Mouse (Mus musculus): Measurements from ENCODE around the gene Gm28230. TPM values are rescaled to one million over a fixed set of nuclear protein-coding genes. Genes with fewer than 3 reads are reported as not detected.
A peak's percentile ranks its signal among the peaks of the same experiment; 100 is the strongest.

Gm28230 gene
- not detected in 2 replicates for polyA plus RNA-seq (2016; fragmentation: Nextera tagmentation; extraction: Ambion mirVana)

- no peak for ATAC-seq (ENCODE audit: low FRiP score, low read depth)
- WGBS = 2% methylated on average over 5 of the region's 5 CpGs
- no peaks in the 10 kb centered on the region for H3K36me3 ChIP-seq
- H3K27ac ChIP-seq (replicated peaks) = no peak within 1 kb of the TSS
- no peaks in the 10 kb centered on the region for H3K9me3 ChIP-seq
- no peak within 1 kb of the TSS for H3K9ac ChIP-seq (replicated peaks)
- H3K4me2 ChIP-seq (replicated peaks) = peak within 1 kb of the TSS; percentile 14; the same call in 1 of the 2 replicates
- 0 out of 2 replicates have a peak, but pooled peaks cover 5% of the 10 kb centered on the region for H3K4me1 ChIP-seq
- peaks cover 99% of the 10 kb centered on the region for H3K27me3 ChIP-seq
- H3K4me3 ChIP-seq = peak within 1 kb of the TSS; percentile 14; the same call in 1 of the 2 replicates
These were observed at the start of gene Gm28230 for GRCm38 (mm10) chr2:74726551-74726950. TSS of gene Gm28230 (plus strand) at chr2:74726728.

DNA sequence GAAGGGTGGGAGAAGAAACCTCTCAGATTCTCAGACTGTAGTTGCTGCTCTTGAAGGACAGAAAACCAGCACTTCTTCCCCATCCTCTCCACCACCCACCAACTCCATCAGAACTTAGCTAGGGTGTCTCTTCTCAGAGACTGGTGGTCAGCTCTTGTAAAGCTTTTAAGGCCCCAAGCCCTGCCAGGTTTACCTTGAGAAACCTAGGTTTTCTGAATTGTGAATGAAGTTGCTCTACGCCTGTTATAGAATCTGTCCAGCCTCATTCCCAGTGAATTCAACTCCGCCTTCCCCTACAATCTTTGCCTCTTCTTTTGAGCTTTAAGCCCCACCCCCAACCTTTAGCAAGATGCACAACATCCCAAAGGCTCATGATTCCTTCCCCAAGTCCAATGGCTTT is 49.4 kb upstream of the Gm28230 start:
- H3K9me3 ChIP-seq = no peaks in the 10 kb centered on the region
- no peak overlapping the region for H3K4me2 ChIP-seq (replicated peaks)
- H3K27me3 ChIP-seq = peaks cover 99% of the 10 kb centered on the region
- WGBS = 6% methylated on average over 2 of the region's 2 CpGs
- H3K4me3 ChIP-seq = no peak overlapping the region
- H3K36me3 ChIP-seq = no peaks in the 10 kb centered on the region
- ATAC-seq (ENCODE audit: low FRiP score, low read depth) = no peak
- H3K27ac ChIP-seq (replicated peaks) = no peak overlapping the region
- H3K9ac ChIP-seq (replicated peaks) = no peak overlapping the region
- peaks cover 8% of the 10 kb centered on the region for H3K4me1 ChIP-seq

GRCm38 (mm10) chr2:74678891-74679595 is 47.5 kb upstream of the Gm28230 start, which contains the start of gene Hoxd11:
TSS of gene Hoxd11 (plus strand) at chr2:74679557.
- 2% methylated on average over 15 of the region's 15 CpGs for WGBS
- H3K4me3 ChIP-seq = no peak within 1 kb of the TSS

GRCm38 (mm10) chr2:74679596-74679971 is 46.9 kb upstream of the Gm28230 start:
- H3K4me2 ChIP-seq (replicated peaks) = no peak overlapping the region
- no peak overlapping the region for H3K4me3 ChIP-seq
- peaks cover 99% of the 10 kb centered on the region for H3K27me3 ChIP-seq
- no peak overlapping the region for H3K9ac ChIP-seq (replicated peaks)
- no peak overlapping the region for H3K27ac ChIP-seq (replicated peaks)
- no peaks in the 10 kb centered on the region for H3K9me3 ChIP-seq
- ATAC-seq (ENCODE audit: low FRiP score, low read depth) = no peak
- 1% methylated on average over 26 of the region's 26 CpGs for WGBS
- H3K36me3 ChIP-seq = no peaks in the 10 kb centered on the region
- peaks cover 10% of the 10 kb centered on the region for H3K4me1 ChIP-seq

More at GRCm38 (mm10) chr2:74678891-74679595, 47.5 kb upstream of the Gm28230 start, which contains the start of gene Hoxd11:
- no peak within 1 kb of the TSS for H3K4me2 ChIP-seq (replicated peaks)
- H3K9ac ChIP-seq (replicated peaks) = no peak within 1 kb of the TSS
- ATAC-seq (ENCODE audit: low FRiP score, low read depth) = no peak
- H3K4me1 ChIP-seq = peaks cover 10% of the 10 kb centered on the region
- no peaks in the 10 kb centered on the region for H3K9me3 ChIP-seq
- H3K27ac ChIP-seq (replicated peaks) = no peak within 1 kb of the TSS
- H3K27me3 ChIP-seq = peaks cover 99% of the 10 kb centered on the region
- H3K36me3 ChIP-seq = no peaks in the 10 kb centered on the region

DNA sequence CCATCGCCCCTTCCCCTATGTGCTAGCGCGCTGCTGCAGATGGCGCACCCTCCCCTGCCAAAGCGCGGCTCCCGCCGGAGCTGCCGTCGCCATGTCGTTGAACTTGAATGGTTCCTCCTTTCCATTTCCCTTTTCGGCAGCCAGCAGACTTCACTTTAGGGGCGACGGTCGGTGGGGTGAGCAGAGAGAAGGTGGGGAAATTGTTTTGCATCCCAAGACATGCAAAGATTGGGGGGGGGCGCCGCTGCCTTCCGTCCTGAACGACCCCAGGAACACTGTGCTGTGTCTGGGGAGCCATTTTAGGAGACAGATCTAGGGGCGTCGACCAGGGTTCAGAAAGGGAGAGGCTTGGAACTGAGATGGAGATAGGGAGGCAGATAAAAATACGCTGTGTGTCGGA is 46.5 kb upstream of the Gm28230 start:
- H3K27me3 ChIP-seq = peaks cover 99% of the 10 kb centered on the region
- under 1% methylated on average over 23 of the region's 23 CpGs for WGBS
- H3K36me3 ChIP-seq = no peaks in the 10 kb centered on the region
- H3K4me3 ChIP-seq = no peak overlapping the region
- no peaks in the 10 kb centered on the region for H3K9me3 ChIP-seq
- ATAC-seq (ENCODE audit: low FRiP score, low read depth) = no peak
- H3K27ac ChIP-seq (replicated peaks) = no peak overlapping the region
- H3K4me1 ChIP-seq = peaks cover 10% of the 10 kb centered on the region
- H3K4me2 ChIP-seq (replicated peaks) = no peak overlapping the region
- no peak overlapping the region for H3K9ac ChIP-seq (replicated peaks)

- Histone ChIP-seq H3K4me3 (no peak overlapping the region), H3K36me3 (no peaks in the 10 kb centered on the region), H3K4me2 (replicated peaks) (no peak overlapping the region), H3K9me3 (no peaks in the 10 kb centered on the region), H3K4me1 (peaks cover 10% of the 10 kb centered on the region), H3K9ac (replicated peaks) (no peak overlapping the region), H3K27me3 (peaks cover 98% of the 10 kb centered on the region), H3K27ac (replicated peaks) (no peak overlapping the region)
- no peak for ATAC-seq (ENCODE audit: low FRiP score, low read depth)
- WGBS = 2% methylated on average over 21 of the region's 21 CpGs
These were observed 45.7 kb upstream of the Gm28230 start for GRCm38 (mm10) chr2:74680561-74681398.

GRCm38 (mm10) chr2:74681594-74682531 is 44.7 kb upstream of the Gm28230 start:
- WGBS = under 1% methylated on average over 78 of the region's 78 CpGs
- Histone ChIP-seq H3K4me1 (peaks cover 10% of the 10 kb centered on the region), H3K27me3 (peaks cover 94% of the 10 kb centered on the region), H3K9me3 (no peaks in the 10 kb centered on the region), H3K27ac (replicated peaks) (no peak overlapping the region), H3K9ac (replicated peaks) (no peak overlapping the region), H3K4me3 (peak overlapping the region; percentile 17; the same call in 1 of the 2 replicates), H3K4me2 (replicated peaks) (peak overlapping the region; percentile 27), H3K36me3 (no peaks in the 10 kb centered on the region)
- 0 out of 2 replicates have a peak, but pooled peaks have one; percentile 16 for ATAC-seq (ENCODE audit: low FRiP score, low read depth)

DNA sequence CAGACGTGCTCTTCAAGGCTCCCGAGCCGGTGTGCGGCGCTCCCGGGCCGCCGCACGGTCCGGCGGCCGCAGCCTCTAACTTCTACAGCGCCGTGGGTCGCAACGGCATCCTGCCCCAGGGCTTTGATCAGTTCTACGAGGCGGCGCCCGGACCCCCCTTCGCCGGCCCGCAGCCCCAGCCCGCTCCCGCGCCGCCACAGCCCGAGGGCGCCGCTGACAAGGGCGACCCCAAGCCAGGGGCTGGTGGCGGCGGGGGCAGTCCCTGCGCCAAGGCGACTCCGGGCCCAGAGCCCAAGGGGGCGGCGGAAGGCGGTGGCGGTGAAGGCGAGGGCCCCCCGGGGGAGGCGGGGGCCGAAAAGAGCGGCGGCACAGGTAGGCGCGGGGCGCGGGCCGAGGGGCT is 43.7 kb upstream of the Gm28230 start:
- Histone ChIP-seq H3K27me3 (peaks cover 95% of the 10 kb centered on the region), H3K4me2 (replicated peaks) (peak overlapping the region; percentile 18; the same call in 1 of the 2 replicates), H3K4me3 (peak overlapping the region; percentile 17), H3K9me3 (no peaks in the 10 kb centered on the region), H3K36me3 (no peaks in the 10 kb centered on the region), H3K27ac (replicated peaks) (no peak overlapping the region), H3K9ac (replicated peaks) (no peak overlapping the region), H3K4me1 (peaks cover 10% of the 10 kb centered on the region)
- ATAC-seq (ENCODE audit: low FRiP score, low read depth) = no peak
- WGBS = 1% methylated on average over 51 of the region's 51 CpGs

DNA sequence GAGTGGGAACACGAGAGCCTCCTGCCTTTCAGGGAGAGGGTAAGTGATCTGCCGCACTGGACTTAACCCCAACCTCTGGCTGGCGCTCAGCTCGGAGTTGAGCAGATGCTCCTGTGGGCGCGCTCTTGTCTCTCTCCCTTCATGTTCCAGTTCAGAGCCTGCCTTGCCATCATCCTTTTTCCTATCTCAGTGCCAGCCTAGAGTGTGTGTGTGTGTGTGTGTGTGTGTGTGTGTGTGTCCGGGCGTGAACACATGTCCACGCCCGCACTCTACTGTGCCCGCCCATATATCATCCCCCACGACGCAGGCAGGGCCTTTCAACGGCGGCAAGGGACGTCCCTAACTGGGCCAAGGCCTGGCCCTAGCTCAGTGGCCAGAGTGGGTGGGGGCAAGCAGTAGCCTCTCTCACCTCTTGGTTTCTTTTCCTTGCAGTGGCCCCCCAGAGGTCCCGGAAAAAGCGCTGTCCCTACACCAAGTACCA is 43.0 kb upstream of the Gm28230 start:
- Histone ChIP-seq H3K9ac (replicated peaks) (no peak overlapping the region), H3K9me3 (no peaks in the 10 kb centered on the region), H3K4me1 (peaks cover 10% of the 10 kb centered on the region), H3K27ac (replicated peaks) (no peak overlapping the region), H3K36me3 (no peaks in the 10 kb centered on the region), H3K4me2 (replicated peaks) (no peak overlapping the region), H3K4me3 (no peak overlapping the region), H3K27me3 (peaks cover 93% of the 10 kb centered on the region)
- WGBS = under 1% methylated on average over 18 of the region's 18 CpGs
- ATAC-seq (ENCODE audit: low FRiP score, low read depth) = no peak

- H3K4me3 ChIP-seq = no peak overlapping the region
- peaks cover 10% of the 10 kb centered on the region for H3K4me1 ChIP-seq
- H3K9me3 ChIP-seq = no peaks in the 10 kb centered on the region
- peaks cover 93% of the 10 kb centered on the region for H3K27me3 ChIP-seq
- no peak overlapping the region for H3K27ac ChIP-seq (replicated peaks)
- H3K36me3 ChIP-seq = no peaks in the 10 kb centered on the region
- under 1% methylated on average over 12 of the region's 12 CpGs for WGBS
- H3K9ac ChIP-seq (replicated peaks) = no peak overlapping the region
- H3K4me2 ChIP-seq (replicated peaks) = no peak overlapping the region
- no peak for ATAC-seq (ENCODE audit: low FRiP score, low read depth)
These were observed 42.4 kb upstream of the Gm28230 start for GRCm38 (mm10) chr2:74684106-74684505.

GRCm38 (mm10) chr2:74685059-74685603 is 41.4 kb upstream of the Gm28230 start:
- Histone ChIP-seq H3K27me3 (peaks cover 93% of the 10 kb centered on the region), H3K9me3 (no peaks in the 10 kb centered on the region), H3K27ac (replicated peaks) (no peak overlapping the region), H3K4me2 (replicated peaks) (no peak overlapping the region), H3K9ac (replicated peaks) (no peak overlapping the region), H3K4me3 (no peak overlapping the region), H3K4me1 (peaks cover 10% of the 10 kb centered on the region), H3K36me3 (no peaks in the 10 kb centered on the region)
- 11% methylated on average over 4 of the region's 4 CpGs for WGBS
- ATAC-seq (ENCODE audit: low FRiP score, low read depth) = no peak

All from midbrain, embryonic 12.5 days (tissue).